Mouse (Mus musculus): ENCODE data around the gene Hspa4. TPM values are rescaled to one million over a fixed set of nuclear protein-coding genes. Genes with fewer than 3 reads are reported as not detected.
"Not testable (repeated sequence)": the region's sequence is repeated elsewhere in the genome, so short reads cannot be mapped to it uniquely, and the experiment has no call there.

Gene Hspa4
- total and polyA plus RNA-seq, 3 experiments: 57.0 to 257 (median 194) TPM

- DNase-seq: peak; percentile 38
Observed at GRCm38 (mm10) chr11:53307558-53308065, 7.4 kb upstream of the Hspa4 start.

DNA sequence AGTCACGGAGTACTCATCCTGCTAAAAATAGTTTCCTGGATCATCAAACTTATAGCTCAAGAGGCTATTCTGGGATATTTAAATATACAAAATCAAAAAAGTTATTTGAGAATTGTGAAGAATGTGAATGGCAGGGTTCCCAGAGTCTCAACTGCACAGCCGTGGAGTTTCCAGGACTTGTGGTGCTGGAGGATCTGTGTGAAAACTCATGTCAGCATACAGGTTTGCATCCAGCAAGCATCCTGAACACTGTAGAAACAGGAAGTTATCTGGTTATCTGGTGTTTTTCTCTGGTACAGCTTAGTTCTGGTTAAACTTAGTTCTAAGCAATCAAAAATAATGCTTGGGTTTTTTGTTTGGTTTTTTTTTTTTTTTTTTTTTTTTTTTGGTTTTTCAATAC lies 6.7 kb upstream of the Hspa4 start:
- no peak for DNase-seq

GRCm38 (mm10) chr11:53304044-53304840 lies 4.0 kb upstream of the Hspa4 start:
- DNase-seq: no peak

- DNase-seq: no peak
Observed at GRCm38 (mm10) chr11:53301167-53301515, 884 bp upstream of the Hspa4 start.

DNA sequence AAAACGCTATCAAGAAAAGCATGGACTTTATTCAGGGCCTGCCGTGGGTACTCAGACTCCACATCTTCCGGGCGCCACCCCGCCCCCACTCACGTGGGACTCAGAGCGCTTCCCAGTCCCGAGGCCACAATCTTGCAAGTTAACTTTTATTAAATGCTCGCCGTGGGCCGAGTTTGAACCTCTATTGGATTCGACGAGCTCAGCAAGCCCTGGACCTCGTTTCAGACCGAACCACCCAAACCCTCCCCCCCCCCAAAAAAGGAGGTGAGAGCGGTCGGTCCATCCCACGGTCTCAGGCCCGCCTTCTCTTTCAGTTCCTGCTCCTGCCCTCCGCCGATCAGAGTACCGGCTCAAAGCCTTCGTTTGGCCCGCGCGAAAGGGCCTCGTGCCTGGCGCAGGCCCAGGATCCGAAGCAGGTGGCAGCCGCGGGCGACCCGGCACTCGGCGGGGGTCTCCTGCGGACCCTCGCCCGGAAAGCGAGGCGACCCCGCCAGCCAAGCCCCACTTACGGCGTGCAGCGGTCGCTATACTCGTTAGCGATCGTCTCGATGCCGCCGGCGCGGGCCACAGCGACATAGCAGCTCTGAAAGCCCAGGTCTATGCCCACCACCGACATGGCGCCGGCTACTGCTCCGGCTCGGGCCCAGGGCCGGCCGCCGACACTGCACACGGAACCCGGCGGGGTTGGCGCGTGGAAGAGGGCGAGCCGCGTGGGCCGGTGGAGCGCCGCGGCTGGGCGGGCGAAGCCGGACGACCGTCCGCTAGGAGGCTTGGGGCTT lies 517 bp downstream of the Hspa4 start:
- peak; percentile 78 for DNase-seq

- DNase-seq: no peak
Observed at GRCm38 (mm10) chr11:53297947-53298860, 2.1 kb downstream of the Hspa4 start.

GRCm38 (mm10) chr11:53296880-53297279 lies 3.4 kb downstream of the Hspa4 start:
- no peak for DNase-seq

GRCm38 (mm10) chr11:53294441-53294840 lies 5.8 kb downstream of the Hspa4 start:
- no peak for DNase-seq

GRCm38 (mm10) chr11:53290871-53291270 lies 9.4 kb downstream of the Hspa4 start:
- DNase-seq: no peak

- not testable (repeated sequence) for DNase-seq
Observed at GRCm38 (mm10) chr11:53290187-53290586, 10.1 kb downstream of the Hspa4 start.

DNA sequence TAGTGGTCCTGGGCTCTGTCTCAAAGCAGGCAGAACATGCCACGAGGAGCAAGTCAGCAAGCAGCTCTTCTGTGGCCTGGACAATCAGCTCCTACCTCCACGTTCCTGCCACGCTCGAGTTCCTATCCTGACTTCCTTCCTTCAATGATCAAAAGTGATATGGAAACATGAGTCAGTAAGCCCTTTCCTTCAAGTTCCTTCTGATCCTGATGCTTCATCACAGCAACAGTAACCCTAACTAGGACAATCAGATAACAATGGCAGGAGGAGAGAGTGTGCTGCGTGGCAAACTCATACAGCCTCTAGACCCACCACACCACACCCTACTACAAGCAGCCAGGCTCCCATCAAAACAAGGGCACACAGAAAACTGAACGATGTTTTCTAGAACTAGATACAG lies 14.4 kb downstream of the Hspa4 start:
- no peak for DNase-seq

DNA sequence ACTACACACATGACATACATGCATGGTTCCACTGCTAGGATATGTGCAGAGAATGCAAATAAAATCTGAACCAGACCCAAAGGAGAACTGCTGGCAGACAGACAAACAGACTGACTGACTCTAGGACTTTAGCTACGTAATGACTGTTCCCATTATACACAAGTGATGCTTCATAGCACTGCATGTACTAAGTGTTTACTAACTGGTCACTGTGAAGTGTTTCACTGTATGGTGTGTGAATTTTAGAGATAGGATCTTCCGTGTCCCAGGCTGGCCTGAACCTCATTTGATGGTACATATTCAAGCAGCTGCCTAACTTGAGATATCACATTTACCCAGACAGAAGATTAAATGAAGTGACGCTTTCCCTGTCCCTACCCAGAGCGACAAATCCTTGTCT lies 21.8 kb downstream of the Hspa4 start:
- DNase-seq: no peak

GRCm38 (mm10) chr11:53275358-53275757 lies 24.9 kb downstream of the Hspa4 start:
- DNase-seq: no peak

GRCm38 (mm10) chr11:53273313-53273712 lies 26.9 kb downstream of the Hspa4 start:
- no peak for DNase-seq

GRCm38 (mm10) chr11:53269596-53269995 lies 30.7 kb downstream of the Hspa4 start:
- DNase-seq: peak; percentile 45

DNA sequence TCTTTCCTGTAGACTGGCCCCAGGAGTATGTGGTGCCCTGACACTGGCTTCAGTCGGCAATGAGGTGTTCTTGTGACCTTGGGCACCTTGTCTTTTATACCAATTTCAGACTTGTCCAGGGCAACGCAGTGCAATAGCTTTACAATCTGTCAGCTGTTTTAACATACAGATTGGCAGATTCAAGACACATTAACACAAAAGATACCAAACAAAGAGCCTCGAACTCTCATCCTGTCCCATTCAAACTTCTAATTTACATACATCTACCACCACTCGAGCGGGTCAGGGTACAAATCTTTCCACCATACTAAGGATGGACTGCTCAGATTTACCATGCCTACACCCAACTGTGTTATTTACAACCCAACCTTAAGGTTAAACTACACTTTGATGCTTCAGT lies 39.7 kb downstream of the Hspa4 start:
- DNase-seq: no peak

GRCm38 (mm10) chr11:53260056-53260455 lies 40.2 kb downstream of the Hspa4 start:
- peak; percentile 40 for DNase-seq

- DNase-seq: no peak
Observed at GRCm38 (mm10) chr11:53259047-53259632, 41.1 kb downstream of the Hspa4 start.

- no peak for DNase-seq
Observed at GRCm38 (mm10) chr11:53256914-53257313, 43.3 kb downstream of the Hspa4 start.

GRCm38 (mm10) chr11:53254926-53255325 lies 45.3 kb downstream of the Hspa4 start:
- peak; percentile 73 for DNase-seq

DNA sequence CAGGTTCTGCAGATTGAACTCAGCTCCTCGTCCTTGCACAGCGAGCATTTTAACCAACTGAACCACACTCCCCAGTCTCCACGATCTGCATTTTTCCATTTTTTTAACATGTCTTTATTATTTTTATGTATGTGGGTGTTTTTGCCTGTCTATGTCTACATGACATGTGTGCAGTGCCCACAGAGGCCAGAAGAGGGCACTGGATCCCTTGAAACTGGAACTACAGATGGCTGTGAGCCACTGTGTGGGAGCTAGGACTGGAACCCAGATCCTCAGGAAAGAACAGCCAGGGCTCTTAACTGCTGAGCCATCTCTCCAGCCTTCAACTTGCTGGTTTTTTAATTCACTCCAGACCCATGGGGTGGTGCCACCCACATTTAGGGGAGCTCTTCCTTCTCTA lies 45.8 kb downstream of the Hspa4 start:
- DNase-seq: no peak

All from adrenal gland, adult 2 months (tissue).